Mouse (Mus musculus): ENCODE data around the gene Atxn7l3b. TPM values are rescaled to one million over a fixed set of nuclear protein-coding genes. Genes with fewer than 3 reads are reported as not detected.
A peak's percentile ranks its signal among the peaks of the same experiment; 100 is the strongest.

Gene Atxn7l3b
- polyA plus RNA-seq, 1 experiment from 2014 or later: 351 TPM

GRCm38 (mm10) chr10:112926961-112927360 lies 1.8 kb downstream of the Atxn7l3b start:
- Histone ChIP-seq H3K27me3 (replicated peaks; ENCODE audit: control insufficient read depth, insufficient read depth, low read length) (no peaks in the 10 kb centered on the region), H3K4me2 (ENCODE audit: low read length) (peak overlapping the region; percentile 76), H3K9me3 (ENCODE audit: control insufficient read depth, low read length) (no peaks in the 10 kb centered on the region), H3K9ac (ENCODE audit: low read depth, low read length) (no peak overlapping the region), H3K36me3 (ENCODE audit: control insufficient read depth, insufficient read depth, low read length) (peaks cover 8% of the 10 kb centered on the region), H3K4me3 (ENCODE audit: low read length) (peak overlapping the region; percentile 2; the same call in 1 of the 2 replicates), H3K27ac (ENCODE audit: low read depth, low read length) (no peak overlapping the region), H3K4me1 (ENCODE audit: control insufficient read depth, insufficient read depth, low read depth, low read length) (peaks cover 25% of the 10 kb centered on the region)
- ATAC-seq: no peak

GRCm38 (mm10) chr10:112926271-112926670 lies 2.5 kb downstream of the Atxn7l3b start:
- no peak overlapping the region for H3K4me3 ChIP-seq (ENCODE audit: low read length)

GRCm38 (mm10) chr10:112916575-112917190 lies 12.1 kb downstream of the Atxn7l3b start:
- Histone ChIP-seq H3K27me3 (replicated peaks; ENCODE audit: control insufficient read depth, insufficient read depth, low read length) (no peaks in the 10 kb centered on the region), H3K4me2 (ENCODE audit: low read length) (no peak overlapping the region), H3K36me3 (ENCODE audit: control insufficient read depth, insufficient read depth, low read length) (no peaks in the 10 kb centered on the region), H3K4me3 (ENCODE audit: low read length) (no peak overlapping the region), H3K9ac (ENCODE audit: low read depth, low read length) (no peak overlapping the region), H3K27ac (ENCODE audit: low read depth, low read length) (no peak overlapping the region), H3K9me3 (ENCODE audit: control insufficient read depth, low read length) (no peaks in the 10 kb centered on the region), H3K4me1 (ENCODE audit: control insufficient read depth, insufficient read depth, low read depth, low read length) (no peaks in the 10 kb centered on the region)
- no peak for ATAC-seq
- WGBS: 76% methylated on average over 5 of the region's 5 CpGs

More at GRCm38 (mm10) chr10:112926271-112926670, 2.5 kb downstream of the Atxn7l3b start:
- no peak for ATAC-seq
- Histone ChIP-seq H3K27me3 (replicated peaks; ENCODE audit: control insufficient read depth, insufficient read depth, low read length) (no peaks in the 10 kb centered on the region), H3K36me3 (ENCODE audit: control insufficient read depth, insufficient read depth, low read length) (peaks cover 8% of the 10 kb centered on the region), H3K4me1 (ENCODE audit: control insufficient read depth, insufficient read depth, low read depth, low read length) (peaks cover 25% of the 10 kb centered on the region), H3K4me2 (ENCODE audit: low read length) (peak overlapping the region; percentile 31), H3K27ac (ENCODE audit: low read depth, low read length) (no peak overlapping the region), H3K9ac (ENCODE audit: low read depth, low read length) (no peak overlapping the region), H3K9me3 (ENCODE audit: control insufficient read depth, low read length) (no peaks in the 10 kb centered on the region)
- 86% methylated on average over 2 of the region's 2 CpGs for WGBS

- Histone ChIP-seq H3K4me1 (ENCODE audit: control insufficient read depth, insufficient read depth, low read depth, low read length) (no peaks in the 10 kb centered on the region), H3K9me3 (ENCODE audit: control insufficient read depth, low read length) (no peaks in the 10 kb centered on the region), H3K36me3 (ENCODE audit: control insufficient read depth, insufficient read depth, low read length) (no peaks in the 10 kb centered on the region), H3K9ac (ENCODE audit: low read depth, low read length) (no peak overlapping the region), H3K27ac (ENCODE audit: low read depth, low read length) (no peak overlapping the region), H3K4me3 (ENCODE audit: low read length) (no peak overlapping the region), H3K4me2 (ENCODE audit: low read length) (no peak overlapping the region), H3K27me3 (replicated peaks; ENCODE audit: control insufficient read depth, insufficient read depth, low read length) (no peaks in the 10 kb centered on the region)
- no peak for ATAC-seq
- WGBS: 56% methylated on average over 7 of the region's 7 CpGs
These were observed 28.6 kb downstream of the Atxn7l3b start for GRCm38 (mm10) chr10:112900243-112900642.

GRCm38 (mm10) chr10:112899796-112900195 lies 29.0 kb downstream of the Atxn7l3b start:
- Histone ChIP-seq H3K9me3 (ENCODE audit: control insufficient read depth, low read length) (no peaks in the 10 kb centered on the region), H3K36me3 (ENCODE audit: control insufficient read depth, insufficient read depth, low read length) (no peaks in the 10 kb centered on the region), H3K4me1 (ENCODE audit: control insufficient read depth, insufficient read depth, low read depth, low read length) (no peaks in the 10 kb centered on the region), H3K27me3 (replicated peaks; ENCODE audit: control insufficient read depth, insufficient read depth, low read length) (no peaks in the 10 kb centered on the region), H3K4me2 (ENCODE audit: low read length) (no peak overlapping the region), H3K9ac (ENCODE audit: low read depth, low read length) (no peak overlapping the region), H3K4me3 (ENCODE audit: low read length) (no peak overlapping the region), H3K27ac (ENCODE audit: low read depth, low read length) (no peak overlapping the region)
- 54% methylated on average over 3 of the region's 3 CpGs for WGBS
- no peak for ATAC-seq

- WGBS: 45% methylated on average over 4 of the region's 4 CpGs
- ATAC-seq: no peak
- no peaks in the 10 kb centered on the region for H3K4me1 ChIP-seq (ENCODE audit: control insufficient read depth, insufficient read depth, low read depth, low read length)
- H3K27me3 ChIP-seq (replicated peaks; ENCODE audit: control insufficient read depth, insufficient read depth, low read length): no peaks in the 10 kb centered on the region
- H3K9me3 ChIP-seq (ENCODE audit: control insufficient read depth, low read length): no peaks in the 10 kb centered on the region; the same call in 1 of the 2 replicates
- no peak overlapping the region for H3K9ac ChIP-seq (ENCODE audit: low read depth, low read length)
- H3K4me2 ChIP-seq (ENCODE audit: low read length): no peak overlapping the region
- no peaks in the 10 kb centered on the region for H3K36me3 ChIP-seq (ENCODE audit: control insufficient read depth, insufficient read depth, low read length)
- no peak overlapping the region for H3K27ac ChIP-seq (ENCODE audit: low read depth, low read length)
- no peak overlapping the region for H3K4me3 ChIP-seq (ENCODE audit: low read length)
These were observed 32.2 kb downstream of the Atxn7l3b start for GRCm38 (mm10) chr10:112896636-112897035.

GRCm38 (mm10) chr10:112893622-112894252 lies 35.1 kb downstream of the Atxn7l3b start:
- no peaks in the 10 kb centered on the region for H3K27me3 ChIP-seq (replicated peaks; ENCODE audit: control insufficient read depth, insufficient read depth, low read length)
- H3K9ac ChIP-seq (ENCODE audit: low read depth, low read length): no peak overlapping the region
- no peaks in the 10 kb centered on the region for H3K36me3 ChIP-seq (ENCODE audit: control insufficient read depth, insufficient read depth, low read length)
- 93% methylated on average over 10 of the region's 10 CpGs for WGBS
- ATAC-seq: no peak
- no peak overlapping the region for H3K4me3 ChIP-seq (ENCODE audit: low read length)
- no peak overlapping the region for H3K27ac ChIP-seq (ENCODE audit: low read depth, low read length)
- no peak overlapping the region for H3K4me2 ChIP-seq (ENCODE audit: low read length)
- no peaks in the 10 kb centered on the region for H3K4me1 ChIP-seq (ENCODE audit: control insufficient read depth, insufficient read depth, low read depth, low read length)
- H3K9me3 ChIP-seq (ENCODE audit: control insufficient read depth, low read length): no peaks in the 10 kb centered on the region; the same call in 1 of the 2 replicates

GRCm38 (mm10) chr10:112884064-112884463 lies 44.7 kb downstream of the Atxn7l3b start:
- no peak for ATAC-seq
- Histone ChIP-seq H3K27me3 (replicated peaks; ENCODE audit: control insufficient read depth, insufficient read depth, low read length) (no peaks in the 10 kb centered on the region), H3K4me1 (ENCODE audit: control insufficient read depth, insufficient read depth, low read depth, low read length) (no peaks in the 10 kb centered on the region), H3K4me3 (ENCODE audit: low read length) (no peak overlapping the region), H3K27ac (ENCODE audit: low read depth, low read length) (no peak overlapping the region), H3K9ac (ENCODE audit: low read depth, low read length) (no peak overlapping the region), H3K36me3 (ENCODE audit: control insufficient read depth, insufficient read depth, low read length) (no peaks in the 10 kb centered on the region), H3K9me3 (ENCODE audit: control insufficient read depth, low read length) (no peaks in the 10 kb centered on the region), H3K4me2 (ENCODE audit: low read length) (peak overlapping the region; percentile 18)
- WGBS: 60% methylated on average over 9 of the region's 9 CpGs

GRCm38 (mm10) chr10:112883688-112884004 lies 45.2 kb downstream of the Atxn7l3b start:
- Histone ChIP-seq H3K27ac (ENCODE audit: low read depth, low read length) (no peak overlapping the region), H3K27me3 (replicated peaks; ENCODE audit: control insufficient read depth, insufficient read depth, low read length) (no peaks in the 10 kb centered on the region), H3K4me2 (ENCODE audit: low read length) (peak overlapping the region; percentile 18), H3K4me1 (ENCODE audit: control insufficient read depth, insufficient read depth, low read depth, low read length) (no peaks in the 10 kb centered on the region), H3K9me3 (ENCODE audit: control insufficient read depth, low read length) (no peaks in the 10 kb centered on the region), H3K36me3 (ENCODE audit: control insufficient read depth, insufficient read depth, low read length) (no peaks in the 10 kb centered on the region), H3K4me3 (ENCODE audit: low read length) (no peak overlapping the region), H3K9ac (ENCODE audit: low read depth, low read length) (no peak overlapping the region)
- no peak for ATAC-seq
- 39% methylated on average over 3 of the region's 3 CpGs for whole genome bisulfite sequencing

Measured in hindbrain, embryonic 16.5 days (tissue).